Mouse (Mus musculus) kidney, adult 8-10 months (tissue): Measurements from ENCODE around the gene Hs3st3a1.

Experiments
- DNase-seq, 2 experiments: peaks; one replicate each; pipeline ENCODE4 v3.0.0; 2022

The Hs3st3a1 gene

DNA sequence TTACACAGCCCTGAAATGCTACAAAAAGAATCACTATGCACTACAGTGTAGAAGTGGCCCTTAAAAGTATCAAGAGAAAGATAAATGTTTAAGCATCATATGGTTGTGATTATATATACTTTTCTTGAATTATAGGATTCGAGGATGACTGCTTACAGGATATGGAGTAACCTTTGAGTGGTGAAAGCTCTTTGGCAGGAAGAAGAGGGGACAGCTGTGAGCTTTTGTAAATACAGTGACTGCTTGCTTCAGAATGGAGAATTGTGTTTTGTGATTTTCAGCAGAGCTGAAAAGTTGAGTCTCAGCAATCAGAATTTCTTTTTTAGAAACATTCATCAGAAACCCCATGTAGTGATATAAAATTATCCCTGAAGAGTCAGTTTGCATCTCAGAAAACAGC, 124.3 kb downstream of the Hs3st3a1 start:
- DNase-seq = no peak

DNA sequence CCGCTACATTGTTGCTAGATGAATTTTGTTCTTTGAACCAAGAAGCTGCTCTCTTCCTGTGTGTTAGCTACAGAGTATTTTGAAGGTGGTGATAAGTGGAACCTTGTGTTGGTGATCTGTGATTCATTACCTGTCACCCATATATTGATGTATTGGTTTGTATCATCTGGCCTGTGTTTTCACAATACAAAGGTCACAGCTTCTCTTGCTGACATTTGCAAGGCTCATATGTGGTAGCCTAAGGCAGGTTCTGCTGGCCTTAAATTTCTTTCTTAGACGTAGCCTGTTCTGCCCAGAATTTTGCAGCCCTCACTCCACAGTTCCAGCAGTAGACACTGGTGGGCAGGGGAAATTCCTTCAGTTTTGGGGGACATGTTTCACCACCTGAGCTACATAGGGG, 125.3 kb downstream of the Hs3st3a1 start:
- no peak for DNase-seq

DNA sequence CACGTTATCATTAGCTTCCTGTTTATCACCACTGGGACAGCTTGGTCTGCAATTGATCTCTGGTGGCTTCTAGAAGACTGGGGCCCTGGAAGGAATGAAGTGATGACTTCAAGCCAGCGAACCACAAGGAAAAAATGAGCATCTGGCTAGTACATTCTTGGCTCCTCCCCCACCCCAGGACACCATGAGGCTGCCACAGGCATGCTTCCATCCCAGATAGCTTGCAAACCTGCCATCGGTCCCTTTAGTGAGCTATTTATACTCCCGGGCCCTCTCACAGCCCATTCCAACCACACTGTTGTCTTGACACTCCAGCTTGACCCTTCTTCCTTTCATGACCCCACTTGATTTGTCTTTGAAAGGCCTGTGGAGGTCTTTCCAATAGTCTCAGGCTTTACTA, 127.6 kb downstream of the Hs3st3a1 start:
- DNase-seq = no peak
